Mouse (Mus musculus) bone marrow, adult 2 months (tissue): ENCODE results near the gene Tnip2. TPM values are rescaled to one million over a fixed set of nuclear protein-coding genes. Genes with fewer than 3 reads are reported as not detected.

ENCODE experiments used
- H3K27ac ChIP-seq: fragments of 200-500 bp; 2 replicates; pipeline ENCODE4 v1.5.1; 2012; ENCODE audit warnings: low read depth, mild to moderate bottlenecking, control low read depth, inconsistent platforms, low read length; ENCODE audit not compliant: control insufficient read depth, poor library complexity, insufficient read depth
- H3K4me1 ChIP-seq: fragments of 200-500 bp; 2 replicates; pipeline ENCODE4 v1.6.1; 2011; ENCODE audit warnings: low read length; ENCODE audit not compliant: control insufficient read depth, insufficient read depth
- H3K4me3 ChIP-seq: fragments of 200-500 bp; replicated peaks from 2 replicates; pipeline ENCODE3; 2011; ENCODE audit warnings: mild to moderate bottlenecking, low read depth, low read length, control low read depth; ENCODE audit not compliant: control insufficient read depth
- CTCF ChIP-seq: fragments of 200-500 bp; IDR thresholded peaks from 2 replicates; pipeline ENCODE4 v1.5.1; 2011; ENCODE audit warnings: low read length, control low read depth; ENCODE audit not compliant: control insufficient read depth, insufficient read depth
- POLR2A ChIP-seq: fragments of 200-500 bp; IDR thresholded peaks from 2 replicates; pipeline ENCODE4 v1.6.1; 2011; ENCODE audit warnings: low read depth, mild to moderate bottlenecking, control low read depth, low read length, borderline replicate concordance; ENCODE audit not compliant: control insufficient read depth
- WGBS: fragments of 180-500 bp; shearing (Covaris S2); methylation state at CpG from one replicate; pipeline ENCODE4 v1.1.7; 2018; 5-methylcytosine and 5-hydroxymethylcytosine counted together
- polyA plus RNA-seq: library from polyadenylated mRNA; stranded (reverse); fragments of >200 nt; gene quantifications from 2 replicates; pipeline ENCODE4 v1.2.4, GENCODE M21; 2011; ENCODE audit warnings: low replicate concordance; ENCODE audit not compliant: missing spikeins, insufficient read depth, insufficient read length

Gene Tnip2
- polyA plus RNA-seq, 1 experiment: 15.1 TPM

DNA sequence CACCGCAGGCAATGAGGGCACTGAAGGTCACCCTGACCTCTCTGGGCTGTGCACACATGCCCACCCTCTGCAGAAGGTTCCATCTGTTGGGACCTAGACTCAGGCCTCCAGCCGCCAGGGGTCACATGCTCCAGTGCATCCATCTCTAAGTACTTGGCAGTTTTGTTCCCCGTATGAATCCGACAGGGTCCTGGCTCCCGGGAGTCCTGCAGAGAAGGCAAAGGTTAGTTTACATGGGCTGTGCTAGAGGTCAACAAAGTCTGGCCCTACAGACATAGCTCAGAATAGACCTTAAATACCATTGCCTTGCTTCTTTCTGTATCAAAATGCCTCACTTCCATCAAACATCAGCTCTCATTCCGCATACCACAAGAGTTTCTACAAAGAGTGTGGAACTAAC lies 17.0 kb downstream of the Tnip2 start:
- H3K27ac ChIP-seq: no peak overlapping the region
- H3K4me1 ChIP-seq: no peaks in the 10 kb centered on the region
- H3K4me3 ChIP-seq: no peak overlapping the region
- 87% methylated on average over 6 of the region's 6 CpGs for WGBS
- TF ChIP-seq CTCF: no peak
- no peak for TF ChIP-seq POLR2A

DNA sequence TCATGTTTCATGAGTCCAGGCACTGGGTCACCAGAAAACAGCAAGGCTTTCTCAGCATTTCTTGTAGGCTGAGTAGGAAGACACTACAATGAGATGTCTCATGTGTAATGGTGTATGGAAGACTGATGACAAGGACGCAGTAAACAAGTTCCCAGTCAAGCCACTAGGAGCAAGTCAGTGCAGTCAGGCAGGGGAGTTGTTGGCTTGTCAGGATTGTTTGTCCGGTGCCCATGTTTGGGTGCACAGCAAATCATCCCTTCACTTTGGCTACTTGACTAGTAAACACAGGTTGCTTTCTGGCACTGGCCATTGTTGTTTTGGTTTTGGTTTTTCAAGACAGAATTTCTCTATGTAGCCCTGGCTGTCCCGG lies 24.4 kb downstream of the Tnip2 start:
- no peak for TF ChIP-seq CTCF
- TF ChIP-seq POLR2A: no peak

DNA sequence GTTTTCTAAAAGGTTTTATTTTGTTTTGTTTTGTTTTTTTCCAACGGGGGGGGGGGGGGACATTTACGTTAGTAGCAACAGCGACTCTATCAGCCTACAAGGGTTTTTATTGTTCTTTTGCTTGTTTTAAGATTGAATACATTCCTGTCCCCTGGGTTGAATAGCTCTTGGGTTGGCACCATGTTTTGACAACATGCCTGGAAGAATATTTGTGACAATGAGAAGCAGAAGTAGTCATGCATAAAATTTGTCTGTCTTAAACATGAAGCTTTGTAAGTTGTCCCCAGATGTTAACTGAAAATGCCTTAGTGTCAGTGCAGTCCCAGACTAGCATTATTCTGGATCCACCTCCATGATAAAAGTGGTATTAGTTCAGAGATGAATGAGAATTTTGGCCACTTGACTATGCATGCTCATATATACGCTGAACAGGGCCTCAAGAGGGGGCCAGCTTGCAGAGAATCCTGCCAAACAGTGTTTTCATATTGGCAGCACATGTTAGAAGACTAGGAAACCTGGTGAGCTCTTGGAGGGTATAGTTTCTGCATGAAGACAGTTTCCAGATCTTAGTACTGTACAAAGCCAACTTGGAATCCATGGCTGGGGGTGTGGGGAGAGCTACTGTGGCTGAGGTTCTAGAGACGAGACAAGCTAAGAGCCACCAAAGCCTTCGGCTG lies 24.9 kb downstream of the Tnip2 start:
- H3K4me1 ChIP-seq: no peaks in the 10 kb centered on the region
- TF ChIP-seq POLR2A (no peak), CTCF (no peak)
- 83% methylated on average over 6 of the region's 6 CpGs for WGBS
- no peak overlapping the region for H3K27ac ChIP-seq
- no peak overlapping the region for H3K4me3 ChIP-seq

More for the DNA sequence above, 24.4 kb downstream of the Tnip2 start:
- no peaks in the 10 kb centered on the region for H3K4me1 ChIP-seq
- H3K27ac ChIP-seq: no peak overlapping the region
- WGBS: 91% methylated on average over 3 of the region's 3 CpGs
- H3K4me3 ChIP-seq: no peak overlapping the region

DNA sequence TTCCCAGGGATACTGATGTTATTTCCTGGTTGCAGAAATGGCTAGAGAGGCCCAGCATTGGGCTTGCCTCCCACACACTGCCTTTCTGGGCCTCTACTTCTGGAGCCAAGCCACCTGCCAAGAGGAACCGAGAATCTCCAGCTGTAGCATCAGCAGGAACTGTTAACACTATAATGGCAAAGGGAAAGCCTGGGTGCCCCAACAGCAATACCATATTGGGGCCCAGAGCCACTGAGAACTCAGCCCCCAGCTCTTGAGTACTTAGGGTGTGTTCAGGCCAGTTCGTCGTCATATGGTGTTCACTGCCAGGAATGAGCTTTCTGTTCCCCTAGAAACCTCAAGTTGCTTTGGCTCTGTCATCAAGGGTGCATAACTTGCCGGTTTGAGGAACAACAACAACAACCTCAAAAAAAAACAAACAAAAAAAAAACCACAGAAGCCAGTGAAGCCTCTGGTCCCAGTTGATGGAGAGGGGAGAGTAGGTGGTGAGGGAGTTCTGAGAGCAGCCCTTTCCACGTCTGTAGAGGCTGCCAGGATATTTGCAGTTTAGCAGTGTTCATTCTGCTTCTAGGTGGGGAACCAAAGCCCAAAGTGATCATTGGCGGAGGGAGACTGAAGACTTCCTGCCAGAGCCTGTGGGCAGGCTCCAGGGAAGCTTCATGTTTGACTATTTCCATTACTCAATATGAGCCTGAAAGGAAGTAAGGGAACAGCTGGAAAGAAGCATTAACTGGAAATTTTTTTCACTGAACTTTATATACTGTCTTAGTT lies 26.3 kb downstream of the Tnip2 start:
- Histone ChIP-seq H3K4me3 (no peak overlapping the region), H3K4me1 (no peaks in the 10 kb centered on the region), H3K27ac (no peak overlapping the region)
- WGBS: 65% methylated on average over 6 of the region's 6 CpGs
- TF ChIP-seq POLR2A (no peak), CTCF (no peak)

DNA sequence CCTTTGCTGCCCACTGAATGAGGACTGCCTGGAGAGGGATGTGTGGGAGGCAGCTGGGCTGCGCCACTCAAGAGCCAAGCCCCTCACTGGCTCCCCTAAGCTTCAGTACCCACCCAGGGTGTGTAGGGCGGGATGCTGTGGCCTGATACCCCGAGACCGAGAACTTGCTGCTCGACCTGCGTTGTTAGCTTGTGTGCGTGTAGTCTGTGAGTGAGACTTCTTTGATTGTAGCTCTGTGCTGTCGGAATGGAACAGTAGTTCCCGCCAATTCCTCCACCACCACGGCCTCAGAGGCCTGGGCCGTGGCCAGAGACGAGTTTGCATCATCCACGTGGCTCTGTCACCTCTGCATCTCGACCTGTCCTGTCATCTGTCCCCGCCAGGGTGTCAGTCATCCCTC lies 28.1 kb downstream of the Tnip2 start:
- TF ChIP-seq CTCF (no peak), POLR2A (no peak)
- Histone ChIP-seq H3K27ac (no peak overlapping the region), H3K4me1 (no peaks in the 10 kb centered on the region), H3K4me3 (no peak overlapping the region)
- WGBS: 88% methylated on average over 15 of the region's 15 CpGs

DNA sequence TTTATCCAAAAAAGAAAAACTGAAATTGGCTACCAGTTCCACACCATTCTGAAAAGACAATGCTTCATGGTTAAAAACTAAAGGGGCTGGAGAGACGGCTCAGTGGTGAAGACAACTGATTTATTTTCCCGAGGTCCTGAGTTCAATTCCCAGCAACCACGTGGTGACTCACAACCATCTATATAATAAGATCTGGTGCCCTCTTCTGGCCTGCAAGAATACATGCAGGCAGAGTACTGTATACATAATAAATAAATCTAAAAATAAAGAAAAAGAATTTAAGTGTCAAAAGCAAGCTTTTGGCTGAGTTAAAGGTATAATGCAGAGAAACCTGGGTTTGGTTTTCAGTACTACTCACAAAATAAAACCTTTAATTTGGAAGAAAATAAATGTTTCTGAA lies 32.9 kb downstream of the Tnip2 start:
- H3K4me1 ChIP-seq: no peaks in the 10 kb centered on the region
- no peak overlapping the region for H3K4me3 ChIP-seq
- 82% methylated on average over 3 of the region's 3 CpGs for WGBS
- no peak for TF ChIP-seq CTCF
- no peak for TF ChIP-seq POLR2A
- no peak overlapping the region for H3K27ac ChIP-seq

DNA sequence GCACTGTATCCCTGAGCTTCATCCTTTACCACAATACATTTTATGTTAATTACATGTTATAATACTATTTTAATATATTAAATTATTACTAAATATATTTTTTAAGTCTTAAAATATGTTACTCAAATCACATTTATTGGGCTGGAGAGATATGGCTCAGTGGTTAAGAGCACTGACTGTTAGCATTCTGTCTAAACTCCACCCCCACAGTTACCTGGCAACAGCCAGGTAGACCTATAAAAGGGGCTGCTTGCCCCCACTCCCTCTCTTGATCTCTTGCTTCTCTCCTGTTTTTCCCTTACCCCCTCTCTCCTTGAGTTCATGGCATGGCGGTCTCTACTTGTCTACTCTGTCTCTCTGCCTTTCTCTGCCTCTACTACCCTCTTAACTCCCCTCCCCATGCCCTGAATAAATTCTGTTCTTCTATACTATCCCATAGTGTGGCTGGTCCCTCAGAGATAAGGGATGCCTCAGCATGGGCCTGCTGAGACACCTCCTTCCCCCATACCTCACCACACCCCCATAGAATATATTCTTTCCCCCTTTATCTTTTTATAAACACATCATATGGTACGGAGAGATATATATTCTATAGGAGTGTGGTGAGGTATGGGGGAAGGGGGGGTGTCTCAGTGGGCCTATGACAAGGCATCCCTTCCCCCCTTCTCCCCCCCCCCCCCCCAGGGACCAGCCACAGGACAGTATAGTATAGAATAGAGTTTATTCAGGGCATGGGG lies 45.6 kb downstream of the Tnip2 start:
- Histone ChIP-seq H3K4me1 (no peaks in the 10 kb centered on the region; the same call in 1 of the 2 replicates), H3K27ac (no peak overlapping the region), H3K4me3 (no peak overlapping the region)
- TF ChIP-seq POLR2A (no peak), CTCF (no peak)
- 82% methylated on average over 2 of the region's 2 CpGs for WGBS

DNA sequence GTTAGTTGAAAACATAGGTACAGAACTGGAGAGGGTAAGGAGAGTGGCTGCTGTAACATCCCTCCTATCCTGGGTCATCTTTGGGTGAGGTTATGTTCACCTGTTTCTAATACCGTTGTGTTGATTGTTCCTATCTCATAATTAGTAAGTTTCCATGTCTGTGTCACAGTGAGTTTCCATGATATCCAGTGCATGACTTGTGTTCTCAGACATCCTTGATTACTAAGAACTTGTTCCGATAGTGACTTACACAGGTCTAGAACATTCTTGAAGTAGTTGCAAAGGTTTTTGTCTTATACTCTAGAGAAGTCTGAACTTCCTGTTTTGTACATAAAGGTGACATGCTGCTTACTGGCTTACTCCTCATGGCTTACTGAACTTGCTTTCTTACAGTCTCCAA lies 47.1 kb downstream of the Tnip2 start:
- 94% methylated on average over 2 of the region's 2 CpGs for WGBS
- Histone ChIP-seq H3K4me3 (no peak overlapping the region), H3K4me1 (no peaks in the 10 kb centered on the region; the same call in 1 of the 2 replicates), H3K27ac (no peak overlapping the region)
- TF ChIP-seq CTCF (no peak), POLR2A (no peak)
